Mouse (Mus musculus) layer of hippocampus, adult 11-12 months (tissue): ENCODE results near the gene Snap29.

Source experiments
- DNase-seq: peaks from one replicate; pipeline ENCODE4 v3.0.0; 2022; ENCODE audit warnings: low spot score

Snap29 gene

GRCm38 (mm10) chr16:17405736-17406443, at the start of gene Snap29, which contains the start of gene Pi4ka:
Gene Snap29 (plus strand): TSS chr16:17405986.
Gene Pi4ka (minus strand): TSS chr16:17406314.
- peak; percentile 100 for DNase-seq

- DNase-seq, result no peak
Measured at GRCm38 (mm10) chr16:17356031-17356430, 49.8 kb upstream of the Snap29 start.

- DNase-seq, result no peak
Measured at GRCm38 (mm10) chr16:17358787-17359186, 47.0 kb upstream of the Snap29 start.

- DNase-seq, result no peak
Measured at GRCm38 (mm10) chr16:17382306-17382705, 23.5 kb upstream of the Snap29 start.

- no peak for DNase-seq
Measured at GRCm38 (mm10) chr16:17383594-17384326, 22.0 kb upstream of the Snap29 start.

GRCm38 (mm10) chr16:17392784-17393183, 13.0 kb upstream of the Snap29 start:
- no peak for DNase-seq

- DNase-seq, result peak; percentile 44
Measured at GRCm38 (mm10) chr16:17402855-17403254, 2.9 kb upstream of the Snap29 start.

GRCm38 (mm10) chr16:17405271-17405696, 502 bp upstream of the Snap29 start:
- DNase-seq, result peak; percentile 82

- DNase-seq, result no peak
Measured at GRCm38 (mm10) chr16:17406512-17407231, 886 bp downstream of the Snap29 start.

- no peak for DNase-seq
Measured at GRCm38 (mm10) chr16:17409046-17409445, 3.3 kb downstream of the Snap29 start.

- no peak for DNase-seq
Measured at GRCm38 (mm10) chr16:17410209-17410608, 4.4 kb downstream of the Snap29 start.

GRCm38 (mm10) chr16:17423021-17423420, 17.2 kb downstream of the Snap29 start:
- no peak for DNase-seq

- no peak for DNase-seq
Measured at GRCm38 (mm10) chr16:17432576-17432975, 26.8 kb downstream of the Snap29 start.

- peak; percentile 98 for DNase-seq
Measured at GRCm38 (mm10) chr16:17451541-17452372, 46.0 kb downstream of the Snap29 start, which contains the start of gene Crkl. Gene Crkl (plus strand): TSS chr16:17451987.

- DNase-seq, result peak; percentile 42
Measured at GRCm38 (mm10) chr16:17452373-17452715, 46.6 kb downstream of the Snap29 start.

- DNase-seq, result no peak
Measured at GRCm38 (mm10) chr16:17456901-17457300, 51.1 kb downstream of the Snap29 start.

GRCm38 (mm10) chr16:17460254-17460653, 54.5 kb downstream of the Snap29 start:
- no peak for DNase-seq

GRCm38 (mm10) chr16:17461596-17461995, 55.8 kb downstream of the Snap29 start:
- DNase-seq, result no peak

GRCm38 (mm10) chr16:17463184-17463583, 57.4 kb downstream of the Snap29 start:
- no peak for DNase-seq

GRCm38 (mm10) chr16:17466875-17467663, 61.3 kb downstream of the Snap29 start:
- no peak for DNase-seq

GRCm38 (mm10) chr16:17472498-17472897, 66.7 kb downstream of the Snap29 start:
- no peak for DNase-seq
